Mouse (Mus musculus): ENCODE data around the gene Aicda. TPM values are rescaled to one million over a fixed set of nuclear protein-coding genes. Genes with fewer than 3 reads are reported as not detected.
A peak's percentile ranks its signal among the peaks of the same experiment; 100 is the strongest.

The Aicda gene
- polyA plus RNA-seq, 2 experiments: not detected

DNA sequence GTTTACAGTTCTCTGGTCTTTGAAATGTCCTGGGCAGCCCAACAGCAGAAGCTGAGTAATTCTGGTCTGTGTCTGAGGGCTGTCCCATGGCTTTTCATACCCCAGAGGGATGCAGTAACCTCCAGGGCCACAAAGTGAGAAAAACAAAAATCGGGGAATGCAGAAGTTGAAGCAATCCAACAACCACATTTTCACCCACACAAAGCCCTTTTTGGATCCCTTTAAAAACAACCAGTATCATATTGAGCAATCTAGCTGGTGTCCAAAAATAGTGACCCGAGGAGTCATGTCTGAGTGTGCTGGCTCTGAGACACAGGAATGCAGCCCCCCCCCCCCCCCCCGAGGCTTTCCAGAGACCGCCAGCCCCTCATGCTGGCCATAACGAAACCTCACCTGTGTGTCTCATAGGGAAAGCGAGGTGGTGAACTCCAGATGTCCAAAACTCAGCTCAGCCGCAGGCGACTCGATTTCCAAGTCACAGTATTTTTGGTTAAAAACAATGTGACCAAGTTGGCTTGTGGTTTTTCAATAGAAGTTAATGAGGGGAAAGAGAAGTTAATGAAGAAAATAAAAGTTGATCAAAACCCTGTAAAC is 8.2 kb upstream of the Aicda start:
- ATAC-seq (ENCODE audit: insufficient read depth) (no peak), DNase-seq (ENCODE audit: low read depth in 3 of 3, low spot score in 3 of 3) (no peak)
- Histone ChIP-seq H3K36me3 (replicated peaks; ENCODE audit: control insufficient read depth, insufficient read depth, low read depth) (no peaks in the 10 kb centered on the region), H3K4me3 (ENCODE audit: insufficient read depth in 1 of 2, low read depth in 2 of 2, low read length in 2 of 2) (no peak overlapping the region), H3K9me3 (ENCODE audit: control insufficient read depth, low read length) (no peaks in the 10 kb centered on the region), H3K27me3 (ENCODE audit: control insufficient read depth, insufficient read depth, low read length) (no peaks in the 10 kb centered on the region), H3K4me2 (ENCODE audit: low read depth) (no peak overlapping the region), H3K4me1 (replicated peaks; ENCODE audit: control insufficient read depth in 2 of 2, insufficient read depth in 2 of 2, low read length in 1 of 2) (no peaks in the 10 kb centered on the region), H3K27ac (no peak overlapping the region), H3K9ac (replicated peaks) (no peak overlapping the region)
- 52% methylated on average over 9 of the region's 9 CpGs for WGBS (ENCODE audit: insufficient replicate concordance)
- TF ChIP-seq CTCF (IDR thresholded peaks at IDR 0.05; ENCODE audit: low read depth): no peak
- TF ChIP-seq EP300 (IDR thresholded peaks at IDR 0.05; ENCODE audit: low read depth): no peak

DNA sequence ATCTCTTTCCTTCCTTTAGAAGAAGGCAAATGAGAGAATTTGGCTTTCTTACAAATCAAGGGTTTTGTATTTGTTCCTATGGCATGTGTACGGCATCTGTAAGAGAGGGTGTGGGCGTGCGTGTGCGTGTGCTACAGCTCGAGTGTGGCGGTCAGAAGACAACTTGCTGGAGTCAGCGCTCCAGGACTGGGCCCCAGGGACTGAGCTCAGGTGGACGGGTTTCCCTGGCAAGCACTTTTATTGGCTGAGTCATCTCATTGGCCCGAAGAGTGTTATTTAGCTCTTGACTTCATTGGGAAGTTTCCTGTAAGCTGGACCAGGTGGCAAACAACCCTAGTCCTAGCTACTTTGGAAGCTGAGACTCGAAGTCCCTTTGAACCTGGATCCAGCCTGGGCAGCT is 7.7 kb upstream of the Aicda start:
- Histone ChIP-seq H3K9me3 (ENCODE audit: control insufficient read depth, low read length) (no peaks in the 10 kb centered on the region), H3K36me3 (replicated peaks; ENCODE audit: control insufficient read depth, insufficient read depth, low read depth) (no peaks in the 10 kb centered on the region), H3K4me3 (ENCODE audit: insufficient read depth in 1 of 2, low read depth in 2 of 2, low read length in 2 of 2) (no peak overlapping the region), H3K27ac (no peak overlapping the region), H3K4me2 (ENCODE audit: low read depth) (no peak overlapping the region), H3K9ac (replicated peaks) (no peak overlapping the region), H3K27me3 (ENCODE audit: control insufficient read depth, insufficient read depth, low read length) (no peaks in the 10 kb centered on the region), H3K4me1 (replicated peaks; ENCODE audit: control insufficient read depth in 2 of 2, insufficient read depth in 2 of 2, low read length in 1 of 2) (no peaks in the 10 kb centered on the region)
- DNase-seq (ENCODE audit: low read depth in 3 of 3, low spot score in 3 of 3): no peak
- 67% methylated on average over 10 of the region's 10 CpGs for WGBS (ENCODE audit: insufficient replicate concordance)
- no peak for ATAC-seq (ENCODE audit: insufficient read depth)
- TF ChIP-seq CTCF (IDR thresholded peaks at IDR 0.05; ENCODE audit: low read depth) (no peak), EP300 (IDR thresholded peaks at IDR 0.05; ENCODE audit: low read depth) (no peak)

DNA sequence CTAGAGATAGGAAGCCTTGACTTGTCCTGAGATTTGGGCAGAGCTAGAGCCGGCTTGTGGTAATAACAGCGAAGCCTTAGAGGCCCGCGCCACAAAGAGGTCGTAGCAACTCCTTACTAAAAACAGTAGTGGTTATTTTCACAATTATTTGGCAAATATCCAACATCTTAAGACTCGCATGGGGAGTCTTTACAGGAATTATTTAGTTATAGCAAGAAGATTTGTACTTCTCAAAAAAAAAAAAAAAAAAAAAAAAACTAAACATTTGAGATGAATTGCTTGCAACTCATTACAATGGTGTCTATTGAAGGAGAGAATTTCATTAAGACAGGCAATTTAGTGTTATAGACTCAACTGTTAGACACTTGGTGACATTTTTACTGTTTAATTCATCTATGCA is 501 bp downstream of the Aicda start:
- TF ChIP-seq EP300 (IDR thresholded peaks at IDR 0.05; ENCODE audit: low read depth) (no peak), CTCF (IDR thresholded peaks at IDR 0.05; ENCODE audit: low read depth) (no peak)
- Histone ChIP-seq H3K9ac (replicated peaks) (no peak overlapping the region), H3K27me3 (ENCODE audit: control insufficient read depth, insufficient read depth, low read length) (no peaks in the 10 kb centered on the region), H3K4me2 (ENCODE audit: low read depth) (no peak overlapping the region), H3K4me1 (replicated peaks; ENCODE audit: control insufficient read depth in 2 of 2, insufficient read depth in 2 of 2, low read length in 1 of 2) (no peaks in the 10 kb centered on the region), H3K27ac (no peak overlapping the region), H3K36me3 (replicated peaks; ENCODE audit: control insufficient read depth, insufficient read depth, low read depth) (no peaks in the 10 kb centered on the region), H3K4me3 (ENCODE audit: insufficient read depth in 1 of 2, low read depth in 2 of 2, low read length in 2 of 2) (no peak overlapping the region), H3K9me3 (ENCODE audit: control insufficient read depth, low read length) (no peaks in the 10 kb centered on the region)
- ATAC-seq (ENCODE audit: insufficient read depth) (no peak), DNase-seq (ENCODE audit: low read depth in 3 of 3, low spot score in 3 of 3) (no peak)
- WGBS (ENCODE audit: insufficient replicate concordance): 50% methylated on average over 6 of the region's 6 CpGs

- Histone ChIP-seq H3K27ac (no peak overlapping the region), H3K4me2 (ENCODE audit: low read depth) (no peak overlapping the region), H3K4me3 (ENCODE audit: insufficient read depth in 1 of 2, low read depth in 2 of 2, low read length in 2 of 2) (no peak overlapping the region), H3K4me1 (replicated peaks; ENCODE audit: control insufficient read depth in 2 of 2, insufficient read depth in 2 of 2, low read length in 1 of 2) (no peaks in the 10 kb centered on the region), H3K36me3 (replicated peaks; ENCODE audit: control insufficient read depth, insufficient read depth, low read depth) (no peaks in the 10 kb centered on the region), H3K9me3 (ENCODE audit: control insufficient read depth, low read length) (no peaks in the 10 kb centered on the region), H3K27me3 (ENCODE audit: control insufficient read depth, insufficient read depth, low read length) (no peaks in the 10 kb centered on the region), H3K9ac (replicated peaks) (no peak overlapping the region)
- TF ChIP-seq CTCF (IDR thresholded peaks at IDR 0.05; ENCODE audit: low read depth) (no peak), EP300 (IDR thresholded peaks at IDR 0.05; ENCODE audit: low read depth) (no peak)
- WGBS (ENCODE audit: insufficient replicate concordance): 25% methylated on average over 7 of the region's 7 CpGs
- ATAC-seq (ENCODE audit: insufficient read depth): no peak
- no peak for DNase-seq (ENCODE audit: low read depth in 3 of 3, low spot score in 3 of 3)
Observed at GRCm38 (mm10) chr6:122555266-122555665, 1.7 kb downstream of the Aicda start.

GRCm38 (mm10) chr6:122556959-122557561 is 3.5 kb downstream of the Aicda start:
- H3K36me3 ChIP-seq (replicated peaks; ENCODE audit: control insufficient read depth, insufficient read depth, low read depth): no peaks in the 10 kb centered on the region
- no peaks in the 10 kb centered on the region for H3K27me3 ChIP-seq (ENCODE audit: control insufficient read depth, insufficient read depth, low read length)
- H3K4me3 ChIP-seq (ENCODE audit: insufficient read depth in 1 of 2, low read depth in 2 of 2, low read length in 2 of 2): no peak overlapping the region
- H3K4me2 ChIP-seq (ENCODE audit: low read depth): no peak overlapping the region
- no peaks in the 10 kb centered on the region for H3K9me3 ChIP-seq (ENCODE audit: control insufficient read depth, low read length)
- TF ChIP-seq CTCF (IDR thresholded peaks at IDR 0.05; ENCODE audit: low read depth): peak; percentile 75
- TF ChIP-seq EP300 (IDR thresholded peaks at IDR 0.05; ENCODE audit: low read depth): no peak
- ATAC-seq (ENCODE audit: insufficient read depth): no peak
- no peaks in the 10 kb centered on the region for H3K4me1 ChIP-seq (replicated peaks; ENCODE audit: control insufficient read depth in 2 of 2, insufficient read depth in 2 of 2, low read length in 1 of 2)
- 18% methylated on average over 15 of the region's 15 CpGs for WGBS (ENCODE audit: insufficient replicate concordance)
- DNase-seq (ENCODE audit: low read depth in 3 of 3, low spot score in 3 of 3): peak in 2 of 3 experiments; percentile 28 to 48
- no peak overlapping the region for H3K27ac ChIP-seq
- H3K9ac ChIP-seq (replicated peaks): no peak overlapping the region

Data from liver, embryonic 14.5 days (tissue).